Mouse (Mus musculus) CH12.LX (cell line): ENCODE results near the gene Ppil3. TPM values are rescaled to one million over a fixed set of nuclear protein-coding genes. Genes with fewer than 3 reads are reported as not detected.

Source experiments
- DNase-seq: peaks from one replicate; pipeline ENCODE4 v3.0.0-alpha.2; 2013; ENCODE audit errors: extremely low read depth
- H3K27ac ChIP-seq: 2 replicates; pipeline ENCODE4 v1.5.1; 2012; ENCODE audit warnings: low read depth, mild to moderate bottlenecking, control low read depth, moderate library complexity; ENCODE audit not compliant: insufficient read depth
- H3K27me3 ChIP-seq: replicated peaks from 2 replicates; pipeline ENCODE3; 2012; ENCODE audit warnings: inconsistent platforms
- H3K36me3 ChIP-seq, 2 experiments: replicated peaks in 1 of 2; 2 replicates each; pipeline versions ENCODE3 to v1.6.1; 2012; ENCODE audit warnings: inconsistent platforms in 1 of 2, low read length in 1 of 2, mild to moderate bottlenecking in 1 of 2, mixed read lengths in 1 of 2, moderate library complexity in 1 of 2; ENCODE audit not compliant: control insufficient read depth in 1 of 2, insufficient read depth in 1 of 2
- H3K4me1 ChIP-seq, 2 experiments: 2 replicates each; pipeline ENCODE4 v1.6.1; 2012; ENCODE audit warnings: inconsistent platforms in 1 of 2, moderate library complexity in 1 of 2; ENCODE audit not compliant: insufficient read depth in 2 of 2, control insufficient read depth in 1 of 2
- H3K4me2 ChIP-seq: 2 replicates; pipeline ENCODE4 v1.6.1; 2012; ENCODE audit warnings: low read depth, mild to moderate bottlenecking, control low read depth; ENCODE audit not compliant: poor library complexity, insufficient read depth, severe bottlenecking
- H3K4me3 ChIP-seq, 3 experiments: fragments of 150-350 bp in 1 of 3; sonication (generic) in 1 of 3; replicated peaks in 1 of 3; 2 replicates each; pipeline versions ENCODE3 to v1.5.1; 2011 to 2012; ENCODE audit warnings: low read depth in 2 of 3, low read length in 2 of 3, mild to moderate bottlenecking in 2 of 3, moderate library complexity in 2 of 3, control low read depth in 1 of 3, improper control_type of control experiment in 1 of 3, inconsistent platforms in 1 of 3, mixed read lengths in 1 of 3; ENCODE audit not compliant: poor library complexity in 1 of 3
- H3K79me2 ChIP-seq: replicated peaks from 2 replicates; pipeline ENCODE4 v1.6.1; 2012; ENCODE audit warnings: mild to moderate bottlenecking, moderate library complexity; ENCODE audit not compliant: control insufficient read depth, poor library complexity, insufficient read depth, severe bottlenecking; ENCODE audit errors: extremely low read depth
- H3K9ac ChIP-seq: 2 replicates; pipeline ENCODE4 v1.6.1; 2012; ENCODE audit warnings: low read depth, mild to moderate bottlenecking, control low read depth, moderate library complexity; ENCODE audit not compliant: insufficient read depth
- H3K9me3 ChIP-seq: replicated peaks from 2 replicates; pipeline ENCODE3; 2012; ENCODE audit warnings: low read length, inconsistent platforms, mixed read lengths
- CHD1 ChIP-seq: IDR thresholded peaks from 2 replicates; pipeline ENCODE4 v1.6.1; 2012; ENCODE audit warnings: low read depth, low read length, improper control_type of control experiment, inconsistent platforms
- CHD2 ChIP-seq: IDR thresholded peaks from 2 replicates; pipeline ENCODE4 v1.6.1; 2011; ENCODE audit warnings: low read length, improper control_type of control experiment
- CTCF ChIP-seq, 2 experiments: IDR thresholded peaks in 1 of 2; conservative IDR thresholded peaks in 1 of 2; 2 replicates each; pipeline ENCODE4 v1.5.1; 2011 to 2012; ENCODE audit warnings: low read depth in 2 of 2, low read length in 2 of 2, improper control_type of control experiment in 1 of 2, inconsistent platforms in 1 of 2, mild to moderate bottlenecking in 1 of 2, moderate library complexity in 1 of 2
- ELF1 ChIP-seq: IDR thresholded peaks from 2 replicates; pipeline ENCODE4 v1.6.1; 2014; ENCODE audit warnings: low read depth, mild to moderate bottlenecking, inconsistent platforms, low read length, improper control_type of control experiment
- GABPA ChIP-seq: IDR thresholded peaks from 2 replicates; pipeline ENCODE4 v1.6.1; 2012; ENCODE audit warnings: low read depth, low read length, improper control_type of control experiment, inconsistent platforms; ENCODE audit not compliant: insufficient replicate concordance
- JUND ChIP-seq: conservative IDR thresholded peaks from 2 replicates; pipeline ENCODE4 v1.6.1; 2011; ENCODE audit warnings: low read depth, low read length, improper control_type of control experiment
- MAFK ChIP-seq: IDR thresholded peaks from 2 replicates; pipeline ENCODE4 v1.6.1; 2011; ENCODE audit warnings: low read length, improper control_type of control experiment; ENCODE audit not compliant: insufficient replicate concordance
- MAX ChIP-seq: IDR thresholded peaks from 2 replicates; pipeline ENCODE4 v1.6.1; 2011; ENCODE audit warnings: low read length, improper control_type of control experiment
- MAZ ChIP-seq: IDR thresholded peaks from 2 replicates; pipeline ENCODE4 v1.6.1; 2012; ENCODE audit warnings: low read depth, mild to moderate bottlenecking, inconsistent platforms, low read length, improper control_type of control experiment, moderate library complexity
- MEF2A ChIP-seq: IDR thresholded peaks from 2 replicates; pipeline ENCODE4 v1.6.1; 2014; ENCODE audit warnings: low read depth, mild to moderate bottlenecking, inconsistent platforms, low read length, improper control_type of control experiment, borderline replicate concordance
- MXI1 ChIP-seq: IDR thresholded peaks from 2 replicates; pipeline ENCODE4 v1.6.1; 2011; ENCODE audit warnings: mild to moderate bottlenecking, low read depth, low read length, improper control_type of control experiment
- MYC ChIP-seq: IDR thresholded peaks from 2 replicates; pipeline ENCODE4 v1.6.1; 2011; ENCODE audit warnings: low read depth, mild to moderate bottlenecking, improper control_type of control experiment, low read length
- POLR2AphosphoS2 ChIP-seq: IDR thresholded peaks from 2 replicates; pipeline ENCODE4 v1.6.1; 2011; ENCODE audit warnings: low read depth, low read length, improper control_type of control experiment
- RAD21 ChIP-seq: IDR thresholded peaks from 2 replicates; pipeline ENCODE4 v1.6.1; 2011; ENCODE audit warnings: low read depth, mild to moderate bottlenecking, low read length, improper control_type of control experiment, moderate library complexity
- RCOR1 ChIP-seq: conservative IDR thresholded peaks from 2 replicates; pipeline ENCODE4 v1.6.1; 2012; ENCODE audit warnings: low read depth, mild to moderate bottlenecking, inconsistent platforms, low read length, improper control_type of control experiment
- SIN3A ChIP-seq: IDR thresholded peaks from 2 replicates; pipeline ENCODE4 v1.6.1; 2012; ENCODE audit warnings: low read length, improper control_type of control experiment, inconsistent platforms
- TBP ChIP-seq: conservative IDR thresholded peaks from 2 replicates; pipeline ENCODE4 v1.6.1; 2011; ENCODE audit warnings: low read depth, low read length, improper control_type of control experiment
- TCF12 ChIP-seq: IDR thresholded peaks from 2 replicates; pipeline ENCODE4 v1.6.1; 2014; ENCODE audit warnings: low read depth, mild to moderate bottlenecking, inconsistent platforms, low read length, improper control_type of control experiment
- UBTF ChIP-seq: IDR thresholded peaks from 2 replicates; pipeline ENCODE4 v1.6.1; 2012; ENCODE audit warnings: low read depth, mild to moderate bottlenecking, inconsistent platforms, low read length, improper control_type of control experiment, moderate library complexity
- ZMIZ1 ChIP-seq: IDR thresholded peaks from 2 replicates; pipeline ENCODE4 v1.6.1; 2012; ENCODE audit warnings: low read depth, mild to moderate bottlenecking, inconsistent platforms, low read length, improper control_type of control experiment
- dilution Hi-C: fragments of 300-500 bp; cut with MboI; formaldehyde crosslinking; loops from 2 replicates; pipeline ENCODE4 v1.14.3; 2020; ENCODE audit warnings: low sequenced_read_pairs; ENCODE audit not compliant: extremely low pct_unique_long_range_greater_than_20kb, extremely low pct_ligation_motif_present
- in situ Hi-C: fragments of 300-500 bp; cut with MboI; formaldehyde crosslinking; loops from 3 replicates; pipeline ENCODE4 v1.14.3; 2019; ENCODE audit warnings: low sequenced_read_pairs, low pct_ligation_motif_present, low pct_unique_long_range_greater_than_20kb, mixed read lengths
- polyA plus RNA-seq: library from polyadenylated mRNA; unstranded; fragments of >175 nt; gene quantifications from 2 replicates; pipeline ENCODE4 v1.2.1, GENCODE M21; 2012; ENCODE audit warnings: low read depth; ENCODE audit not compliant: insufficient read length
- total RNA-seq, 2 experiments: library from RNA; depleted of rRNA; stranded (reverse); fragments of 300-350 nt in 1 of 2; fragments of >200 nt in 1 of 2; gene quantifications; 2 replicates each; pipeline ENCODE4 v1.2.3; 2012 to 2014

Ppil3 gene
- total and polyA plus RNA-seq, 3 experiments, result 66.1 to 161 (median 103) TPM

DNA sequence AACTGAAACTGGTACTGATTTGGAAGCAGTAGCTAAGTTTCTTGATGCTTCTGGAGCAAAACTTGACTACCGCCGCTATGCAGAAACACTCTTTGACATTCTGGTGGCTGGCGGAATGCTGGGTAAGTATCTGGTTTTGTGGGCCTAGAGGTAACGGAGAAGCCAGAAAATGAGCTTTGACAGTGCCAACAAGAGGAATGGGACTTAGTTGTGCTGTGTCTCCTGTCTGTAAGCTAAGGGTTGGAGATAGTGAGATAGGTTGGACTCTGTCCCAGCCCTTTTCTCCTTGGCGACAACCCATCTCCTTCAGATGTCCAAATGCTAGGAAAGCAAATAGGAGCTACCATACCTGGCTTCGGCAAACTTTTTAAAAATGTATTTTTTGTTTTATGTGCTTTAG lies 47.6 kb downstream of the Ppil3 start:
- dilution Hi-C loops (no loop called here), in situ Hi-C loops (no loop called here)
- Histone ChIP-seq H3K4me3 (no peak overlapping the region), H3K9ac (no peak overlapping the region), H3K27me3 (no peaks in the 10 kb centered on the region), H3K79me2 (peaks cover 53% of the 10 kb centered on the region), H3K4me1 (peaks cover 0 to 17% of the 10 kb centered on the region in 2 experiments; a peak in 1 of 4 replicates), H3K9me3 (no peaks in the 10 kb centered on the region), H3K4me2 (no peak overlapping the region), H3K27ac (no peak overlapping the region), H3K36me3 (peaks cover 56 to 78% of the 10 kb centered on the region in 2 experiments)
- no peak for TF ChIP-seq CHD2
- TF ChIP-seq ELF1, result no peak
- no peak for TF ChIP-seq MEF2A
- TF ChIP-seq CHD1, result no peak
- TF ChIP-seq MAZ, result no peak
- no peak for TF ChIP-seq POLR2AphosphoS2
- TF ChIP-seq TBP, result no peak
- no peak for TF ChIP-seq SIN3A
- no peak for TF ChIP-seq MAFK
- TF ChIP-seq GABPA, result no peak
- TF ChIP-seq ZMIZ1, result no peak
- no peak for TF ChIP-seq CTCF (conservative IDR thresholded peaks at IDR 0.05 in 1 of 2, IDR thresholded peaks at IDR 0.05 in 1 of 2; ENCODE audit: low read depth in 2 of 2, low read length in 2 of 2)
- no peak for TF ChIP-seq MXI1
- no peak for TF ChIP-seq RAD21
- TF ChIP-seq UBTF, result no peak
- TF ChIP-seq JUND, result no peak
- TF ChIP-seq RCOR1, result no peak
- no peak for TF ChIP-seq TCF12
- no peak for DNase-seq

- Histone ChIP-seq H3K4me1 (peaks cover 4 to 24% of the 10 kb centered on the region in 2 experiments; a peak in 3 of 4 replicates), H3K4me2 (no peak overlapping the region)
- in situ Hi-C loops, result no loop called here
- dilution Hi-C loops, result no loop called here
- DNase-seq, result no peak
- TF ChIP-seq CHD1 (no peak), CTCF (conservative IDR thresholded peaks at IDR 0.05 in 1 of 2, IDR thresholded peaks at IDR 0.05 in 1 of 2; ENCODE audit: low read depth in 2 of 2, low read length in 2 of 2) (peak in 1 of 2 experiments; percentile 31; a peak in 1 of 4 replicates), MAX (no peak), MYC (no peak)
- TF ChIP-seq, all 38 proteins: peak for 1
- no peak overlapping the region for H3K27ac ChIP-seq
- H3K9me3 ChIP-seq, result no peaks in the 10 kb centered on the region
- peaks cover 59% of the 10 kb centered on the region for H3K79me2 ChIP-seq
- H3K36me3 ChIP-seq, result peaks cover 43 to 63% of the 10 kb centered on the region in 2 experiments
- H3K9ac ChIP-seq, result no peak overlapping the region
- no peak overlapping the region for H3K4me3 ChIP-seq
- H3K27me3 ChIP-seq, result no peaks in the 10 kb centered on the region
Measured at GRCm38 (mm10) chr1:58396179-58396578, 49.1 kb downstream of the Ppil3 start.
